Mouse (Mus musculus) E14TG2a.4 (cell line): ENCODE measurements around the gene Retreg3.

Experiments
- H3K27me3 ChIP-seq: 2 replicates; pipeline ENCODE4 v1.6.1; 2014; ENCODE audit warnings: low read length, control low read depth; ENCODE audit not compliant: insufficient read depth
- H3K36me3 ChIP-seq: 2 replicates; pipeline ENCODE4 v1.6.1; 2014; ENCODE audit warnings: low read length, control low read depth; ENCODE audit not compliant: insufficient read depth
- H3K4me1 ChIP-seq: replicated peaks from 2 replicates; pipeline ENCODE4 v1.6.1; 2014; ENCODE audit warnings: low read depth, low read length, control low read depth
- H3K4me3 ChIP-seq: replicated peaks from 2 replicates; pipeline ENCODE4 v1.5.1; 2014; ENCODE audit warnings: mild to moderate bottlenecking, low read length
- H3K9me3 ChIP-seq: 2 replicates; pipeline ENCODE4 v1.6.1; 2014; ENCODE audit warnings: low read length, control low read depth
- CTCF ChIP-seq: conservative IDR thresholded peaks from 2 replicates; pipeline ENCODE4 v1.5.1; 2014; ENCODE audit warnings: low read length
- NANOG ChIP-seq: IDR thresholded peaks from 2 replicates; pipeline ENCODE4 v1.6.1; 2014; ENCODE audit warnings: borderline replicate concordance, low read length, mixed read lengths
- POU5F1 ChIP-seq: IDR thresholded peaks from 2 replicates; pipeline ENCODE4 v1.6.1; 2014; ENCODE audit warnings: low read length, borderline replicate concordance

The Retreg3 gene

DNA sequence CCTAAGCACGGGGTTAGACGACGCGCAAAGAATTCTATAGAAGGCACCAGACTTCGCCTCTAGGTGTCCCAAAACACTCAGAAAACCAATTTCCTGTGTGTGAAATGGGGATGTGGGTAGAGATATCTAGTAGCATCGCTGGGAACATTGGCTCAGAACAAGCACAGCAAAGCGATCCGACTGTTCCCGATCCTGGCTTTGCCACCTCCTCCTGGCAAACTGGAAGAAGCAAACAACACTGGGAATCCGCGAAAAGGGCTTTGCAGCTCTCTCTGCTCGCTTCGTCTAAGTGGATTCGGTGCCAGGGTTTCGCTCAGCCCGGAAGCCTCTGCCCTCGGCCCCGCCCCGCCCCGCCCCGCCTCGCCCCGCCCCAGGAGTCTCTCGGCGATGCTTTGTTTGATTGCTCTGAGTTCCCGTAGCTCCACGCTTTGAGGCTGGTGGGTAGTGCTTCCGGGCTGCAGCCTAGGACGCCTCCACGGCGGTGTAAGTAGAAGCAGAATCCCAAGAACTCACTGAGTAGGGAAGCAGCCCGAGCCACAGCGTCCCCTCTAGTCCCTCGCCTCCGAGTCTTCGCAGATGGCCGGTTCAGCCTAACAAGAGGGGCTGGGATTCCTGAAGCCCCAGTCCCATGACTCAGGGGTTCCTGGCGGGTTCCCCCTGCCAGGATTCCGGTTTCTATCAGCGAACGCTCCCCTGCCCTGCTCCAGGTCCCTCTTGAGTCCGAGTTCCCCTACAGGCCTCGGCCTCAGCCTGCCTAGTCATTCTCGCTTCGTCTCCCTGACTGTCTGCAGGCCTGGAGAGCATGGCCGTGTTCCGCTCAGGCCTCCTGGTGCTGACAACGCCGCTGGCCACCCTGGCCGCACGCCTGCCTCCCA, 37.2 kb downstream of the Retreg3 start, which contains the start of gene Coasy:
Gene Coasy (plus strand): TSS at position 358 of the 875 bp plus-strand sequence.
- peaks cover 27% of the 10 kb centered on the region for H3K36me3 ChIP-seq
- H3K27me3 ChIP-seq = peaks cover 47% of the 10 kb centered on the region
- TF ChIP-seq NANOG (no peak), POU5F1 (no peak), CTCF (no peak)
- H3K9me3 ChIP-seq = no peaks in the 10 kb centered on the region
- H3K4me3 ChIP-seq = peak within 1 kb of the TSS; percentile 94
- H3K4me1 ChIP-seq = peaks cover 75% of the 10 kb centered on the region

DNA sequence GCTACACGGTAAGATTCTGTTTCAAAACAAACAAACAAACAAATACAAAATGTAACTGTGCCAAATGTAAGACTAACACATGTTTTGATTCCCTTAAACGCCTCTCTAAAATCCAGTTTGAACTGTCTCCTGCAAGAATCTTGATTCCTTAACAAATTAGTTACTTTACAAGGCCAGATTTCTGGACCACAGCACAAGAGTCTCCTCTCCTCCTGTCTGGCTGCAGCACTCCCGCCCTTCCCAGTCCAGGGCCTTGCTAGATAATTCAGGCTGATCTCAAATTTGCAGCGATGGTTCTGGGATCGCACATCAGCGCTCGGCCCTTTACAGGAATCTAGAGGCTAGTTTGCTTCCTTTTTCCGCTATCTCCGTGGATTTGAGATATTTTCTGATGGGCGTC, 38.0 kb downstream of the Retreg3 start:
- TF ChIP-seq NANOG (no peak), CTCF (no peak), POU5F1 (no peak)
- Histone ChIP-seq H3K36me3 (peaks cover 27% of the 10 kb centered on the region), H3K4me1 (peaks cover 77% of the 10 kb centered on the region), H3K9me3 (no peaks in the 10 kb centered on the region), H3K27me3 (peaks cover 54% of the 10 kb centered on the region), H3K4me3 (peak overlapping the region; percentile 94)

DNA sequence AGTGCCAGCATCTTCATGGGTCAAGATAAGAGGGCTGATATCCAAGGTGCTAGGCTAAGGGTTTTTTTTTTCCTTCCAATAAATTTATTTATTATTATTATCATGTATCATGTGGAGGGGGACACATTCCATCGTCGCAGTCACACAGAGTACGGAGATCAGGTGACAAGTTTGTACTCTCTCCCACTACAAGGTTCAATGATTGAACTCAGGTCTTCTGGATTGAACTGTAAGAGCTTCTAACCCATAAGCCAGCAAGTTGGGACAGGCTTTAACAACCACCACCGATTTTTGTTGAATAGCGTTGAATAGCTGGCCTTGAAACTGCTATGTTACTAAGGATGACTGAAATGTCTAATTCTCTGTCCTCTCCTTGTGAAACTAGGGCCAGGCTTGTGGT, 39.3 kb downstream of the Retreg3 start:
- no peak for TF ChIP-seq CTCF
- no peak for TF ChIP-seq NANOG
- TF ChIP-seq POU5F1 = no peak
- peaks cover 73% of the 10 kb centered on the region for H3K4me1 ChIP-seq
- H3K9me3 ChIP-seq = no peaks in the 10 kb centered on the region
- peaks cover 17% of the 10 kb centered on the region for H3K36me3 ChIP-seq
- peaks cover 64% of the 10 kb centered on the region for H3K27me3 ChIP-seq
- H3K4me3 ChIP-seq = peak overlapping the region; percentile 70; the same call in 1 of the 2 replicates

DNA sequence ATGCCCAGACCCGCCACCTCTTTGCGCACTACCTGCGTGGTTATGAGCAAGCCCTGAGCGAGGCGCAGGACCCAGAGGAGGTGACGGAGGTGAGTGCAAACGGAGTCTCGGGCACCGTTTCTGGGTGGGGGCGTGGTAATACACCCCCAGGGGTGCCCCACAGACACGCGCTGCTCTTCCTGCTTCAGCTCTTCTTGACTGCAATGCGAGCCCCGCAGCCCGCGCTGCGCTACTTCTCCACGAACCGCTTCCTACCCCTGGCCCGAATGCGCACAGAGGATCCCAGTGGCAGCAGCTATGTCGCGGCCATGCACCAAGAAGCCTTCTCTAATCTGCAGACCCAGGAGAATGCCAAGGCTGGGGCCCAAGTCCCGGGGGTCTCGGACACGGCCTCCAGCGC, 39.9 kb downstream of the Retreg3 start:
- Histone ChIP-seq H3K27me3 (peaks cover 64% of the 10 kb centered on the region), H3K4me3 (peak overlapping the region; percentile 70), H3K4me1 (peaks cover 68% of the 10 kb centered on the region), H3K36me3 (peaks cover 12% of the 10 kb centered on the region), H3K9me3 (no peaks in the 10 kb centered on the region)
- no peak for TF ChIP-seq POU5F1
- no peak for TF ChIP-seq NANOG
- TF ChIP-seq CTCF = no peak

DNA sequence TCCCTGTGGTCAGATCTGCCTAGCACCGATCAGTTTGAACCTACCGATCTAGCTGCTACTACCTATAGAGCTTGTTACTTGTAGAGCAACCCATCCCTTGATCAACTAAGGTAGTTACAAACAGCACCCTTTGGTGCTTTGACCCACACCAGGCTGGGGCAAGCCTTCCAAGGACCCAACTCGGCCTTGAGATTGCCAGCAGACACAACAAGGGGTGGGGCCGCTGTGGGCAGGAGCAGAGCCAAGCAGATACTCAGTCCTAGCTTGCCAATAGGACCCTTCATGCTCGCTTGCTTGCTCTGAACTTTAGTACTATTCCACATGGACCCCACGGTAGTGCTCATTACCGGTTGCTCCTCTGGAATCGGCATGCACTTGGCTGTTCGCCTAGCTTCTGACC, 41.6 kb downstream of the Retreg3 start, which contains the start of gene Hsd17b1:
Gene Hsd17b1 (plus strand): TSS at position 291 of the 400 bp plus-strand sequence.
- Histone ChIP-seq H3K36me3 (no peaks in the 10 kb centered on the region), H3K4me1 (peaks cover 54% of the 10 kb centered on the region), H3K4me3 (peak within 1 kb of the TSS; percentile 70), H3K9me3 (no peaks in the 10 kb centered on the region), H3K27me3 (peaks cover 78% of the 10 kb centered on the region)
- no peak for TF ChIP-seq CTCF

DNA sequence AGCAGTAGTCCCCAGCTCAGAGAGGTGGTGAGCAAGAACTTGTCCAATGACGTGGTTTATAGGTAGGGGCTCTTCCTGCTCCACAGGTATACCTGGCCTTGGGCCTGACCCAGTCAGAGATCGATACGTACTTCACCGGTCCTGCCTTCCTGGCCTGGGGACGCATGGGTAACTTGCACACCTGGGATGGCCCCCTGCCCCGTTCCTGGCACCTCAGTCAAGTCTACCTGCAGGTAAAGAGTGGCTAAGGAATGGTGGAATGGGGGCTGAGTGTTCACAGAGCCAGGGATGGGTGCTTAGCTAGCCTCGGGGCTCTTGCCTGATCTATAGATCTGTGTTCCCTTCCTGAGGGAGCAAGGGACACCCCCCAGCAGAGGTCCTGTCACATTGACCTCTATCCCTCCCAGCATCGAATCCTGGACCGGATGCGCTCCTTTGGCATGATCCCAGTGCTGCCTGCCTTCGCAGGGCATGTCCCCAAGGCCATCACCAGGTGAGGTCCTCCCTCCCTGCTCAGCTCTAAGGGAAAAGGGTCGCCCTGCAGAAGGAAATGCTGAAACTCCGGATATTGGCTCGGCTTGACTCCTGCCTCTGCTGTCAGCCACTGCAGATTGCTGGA, 47.8 kb downstream of the Retreg3 start:
- Histone ChIP-seq H3K9me3 (no peaks in the 10 kb centered on the region), H3K27me3 (peaks cover 70% of the 10 kb centered on the region)
- TF ChIP-seq CTCF = no peak
- TF ChIP-seq NANOG = no peak
- TF ChIP-seq POU5F1 = no peak

DNA sequence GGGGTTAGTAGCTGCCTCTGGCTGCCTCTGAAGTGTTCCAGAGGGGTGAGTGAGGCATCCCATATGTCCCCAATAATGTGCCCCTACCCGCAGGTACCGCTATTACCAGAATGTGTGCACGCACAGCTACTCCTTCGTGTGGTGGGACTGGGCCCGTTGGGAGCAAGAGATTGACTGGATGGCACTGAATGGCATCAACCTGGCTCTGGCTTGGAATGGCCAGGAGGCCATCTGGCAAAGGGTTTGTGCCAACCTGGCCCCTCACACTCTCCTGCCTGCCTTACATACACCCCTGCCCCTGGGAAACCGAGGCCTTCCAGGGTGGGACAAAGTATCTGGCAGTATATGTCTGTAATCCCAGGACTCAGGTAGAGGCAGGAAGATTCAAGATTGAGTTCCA, 48.7 kb downstream of the Retreg3 start:
- Histone ChIP-seq H3K36me3 (no peaks in the 10 kb centered on the region), H3K4me3 (peak overlapping the region; percentile 92; the same call in 1 of the 2 replicates), H3K27me3 (peaks cover 65% of the 10 kb centered on the region), H3K9me3 (no peaks in the 10 kb centered on the region), H3K4me1 (peaks cover 30% of the 10 kb centered on the region)
- TF ChIP-seq CTCF (no peak), POU5F1 (no peak), NANOG (no peak)

More for the DNA sequence above, 47.8 kb downstream of the Retreg3 start:
- H3K4me1 ChIP-seq = peaks cover 29% of the 10 kb centered on the region
- no peak overlapping the region for H3K4me3 ChIP-seq
- no peaks in the 10 kb centered on the region for H3K36me3 ChIP-seq

DNA sequence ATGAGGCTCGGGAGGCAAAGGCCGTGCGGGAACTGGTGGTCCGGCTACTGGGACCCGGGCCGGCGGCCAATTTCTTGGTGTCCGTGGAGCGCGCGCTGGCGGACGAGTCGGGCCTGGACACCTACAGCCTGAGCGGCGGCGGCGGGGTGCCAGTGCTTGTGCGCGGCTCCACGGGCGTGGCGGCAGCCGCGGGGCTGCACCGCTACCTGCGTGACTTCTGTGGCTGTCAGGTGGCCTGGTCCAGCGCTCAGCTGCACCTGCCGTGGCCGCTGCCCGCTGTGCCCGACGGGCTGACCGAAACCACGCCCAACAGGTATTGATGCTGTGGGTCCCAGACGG, 49.5 kb downstream of the Retreg3 start:
- Histone ChIP-seq H3K4me1 (peaks cover 29% of the 10 kb centered on the region), H3K27me3 (peaks cover 64% of the 10 kb centered on the region), H3K4me3 (peak overlapping the region; percentile 92), H3K36me3 (no peaks in the 10 kb centered on the region), H3K9me3 (no peaks in the 10 kb centered on the region)
- TF ChIP-seq POU5F1 = no peak
- TF ChIP-seq NANOG = no peak
- no peak for TF ChIP-seq CTCF
